Comparison of ENCODE assay signal across 9 mouse cellular contexts in the genomic region with DNA sequence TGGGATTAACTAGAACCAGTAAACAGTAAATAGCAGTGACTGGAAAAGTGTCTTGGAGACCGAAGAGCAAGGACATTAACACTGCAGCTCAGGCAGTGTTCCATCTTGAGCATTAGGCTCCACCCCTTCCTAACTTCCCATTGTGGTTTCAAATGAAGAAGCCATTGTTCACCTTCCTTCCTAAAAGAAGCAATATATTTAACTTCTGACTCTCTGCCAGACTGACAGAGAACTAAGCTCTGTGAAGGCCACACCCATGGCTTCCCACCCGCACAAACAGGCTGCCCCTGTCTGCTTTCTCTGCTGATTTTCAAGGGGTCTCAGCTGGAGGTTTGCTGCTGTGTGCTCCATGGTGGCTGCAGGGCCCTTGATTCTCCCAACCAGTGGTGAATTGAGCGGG.
DNase-seq lines count a peak whose midpoint lies in the region; ATAC-seq and TF ChIP-seq lines count a peak whose summit lies in the region.
"Had no signal": no experiment of that assay in that cellular context is flagged by ENCODE, and none has a peak within 500 bp of the region (broad histone marks: within the 10 kb centered on the region; RNA-seq: fewer than 3 reads in every experiment).

No protein-coding gene starts in this region.

- DNase-seq in forebrain, postnatal 0 days: no peak
- DNase-seq in ovary, postnatal 10 days (ENCODE audit: low spot score): no peak
- no peak for DNase-seq in embryo, embryonic 9.5 days (ENCODE audit: extremely low spot score)
- DNase-seq in adrenal gland, adult 18-20 months (ENCODE audit: low spot score in 2 of 2): no peak

- no peak overlapping the region; the same call in 1 of the 2 replicates for H3K27ac ChIP-seq in liver, embryonic 16.5 days (ENCODE audit: low read length)
- no peak overlapping the region for H3K27ac ChIP-seq in liver, embryonic 12.5 days
- H3K27ac ChIP-seq in forebrain, postnatal 0 days (ENCODE audit: low read depth, low read length): peak overlapping the region; percentile 57; the same call in 1 of the 2 replicates
- peak overlapping the region; percentile 76 for H3K27ac ChIP-seq in lung, embryonic 15.5 days
- 0 out of 2 replicates have a peak overlapping the region, but pooled peaks have one; percentile 2 for H3K27ac ChIP-seq in stomach, embryonic 15.5 days

- no peaks in the 10 kb centered on the region for H3K9me3 ChIP-seq in liver, embryonic 16.5 days (replicated peaks; ENCODE audit: control insufficient read depth, low read length)
- no peaks in the 10 kb centered on the region for H3K9me3 ChIP-seq in liver, embryonic 12.5 days (replicated peaks)
- H3K9me3 ChIP-seq in forebrain, postnatal 0 days (ENCODE audit: low read length): no peaks in the 10 kb centered on the region
- H3K9me3 ChIP-seq in lung, embryonic 15.5 days: no peaks in the 10 kb centered on the region
- H3K9me3 ChIP-seq in stomach, embryonic 15.5 days: no peaks in the 10 kb centered on the region

- no peaks in the 10 kb centered on the region for H3K4me1 ChIP-seq in liver, embryonic 16.5 days (ENCODE audit: control insufficient read depth, low read depth, low read length)
- H3K4me1 ChIP-seq in liver, embryonic 12.5 days: 0 out of 2 replicates have a peak, but pooled peaks cover 3% of the 10 kb centered on the region
- no peaks in the 10 kb centered on the region; the same call in 1 of the 2 replicates for H3K4me1 ChIP-seq in forebrain, postnatal 0 days (ENCODE audit: insufficient read depth)
- peaks cover 24% of the 10 kb centered on the region for H3K4me1 ChIP-seq in lung, embryonic 15.5 days
- no peaks in the 10 kb centered on the region for H3K4me1 ChIP-seq in stomach, embryonic 15.5 days

- no peaks in the 10 kb centered on the region for H3K36me3 ChIP-seq in liver, embryonic 16.5 days (ENCODE audit: control insufficient read depth, insufficient read depth)
- H3K36me3 ChIP-seq in liver, embryonic 12.5 days: no peaks in the 10 kb centered on the region
- no peaks in the 10 kb centered on the region for H3K36me3 ChIP-seq in forebrain, postnatal 0 days (ENCODE audit: insufficient read depth)
- no peaks in the 10 kb centered on the region for H3K36me3 ChIP-seq in lung, embryonic 15.5 days
- H3K36me3 ChIP-seq in stomach, embryonic 15.5 days: no peaks in the 10 kb centered on the region

- H3K9ac ChIP-seq in liver, embryonic 16.5 days (ENCODE audit: low read depth, low read length): no peak overlapping the region
- no peak overlapping the region for H3K9ac ChIP-seq in liver, embryonic 12.5 days
- no peak overlapping the region for H3K9ac ChIP-seq in forebrain, postnatal 0 days
- no peak overlapping the region for H3K9ac ChIP-seq in lung, embryonic 15.5 days
- H3K9ac ChIP-seq in stomach, embryonic 15.5 days: no peak overlapping the region

- TF ChIP-seq CTCF in forebrain, postnatal 0 days (IDR thresholded peaks at IDR 0.05; ENCODE audit: low read depth): no peak

- H3K4me2 ChIP-seq in liver, embryonic 16.5 days (ENCODE audit: low read depth, low read length): no peak overlapping the region
- no peak overlapping the region for H3K4me2 ChIP-seq in liver, embryonic 12.5 days
- H3K4me2 ChIP-seq in forebrain, postnatal 0 days (ENCODE audit: low read depth): no peak overlapping the region
- no peak overlapping the region for H3K4me2 ChIP-seq in lung, embryonic 15.5 days
- no peak overlapping the region for H3K4me2 ChIP-seq in stomach, embryonic 15.5 days

- ATAC-seq in liver, embryonic 16.5 days (ENCODE audit: low read depth): 0 out of 2 replicates have a peak, but pooled peaks have one; percentile 7
- ATAC-seq in liver, embryonic 12.5 days: no peak
- ATAC-seq in forebrain, postnatal 0 days: peak; percentile 24; the same call in 1 of the 2 replicates
- peak; percentile 11; the same call in 1 of the 2 replicates for ATAC-seq in lung, embryonic 15.5 days (ENCODE audit: borderline replicate concordance, extremely low read depth, low FRiP score, low TSS enrichment)
- no peak for ATAC-seq in stomach, embryonic 15.5 days (ENCODE audit: insufficient read depth, low FRiP score, low read depth)
- ATAC-seq: Patski had no signal

- no peaks in the 10 kb centered on the region for H3K27me3 ChIP-seq in liver, embryonic 16.5 days (ENCODE audit: control insufficient read depth, insufficient read depth, low read depth, low read length)
- H3K27me3 ChIP-seq in liver, embryonic 12.5 days (replicated peaks): no peaks in the 10 kb centered on the region
- H3K27me3 ChIP-seq in forebrain, postnatal 0 days (ENCODE audit: insufficient read depth, low read length): no peaks in the 10 kb centered on the region
- no peaks in the 10 kb centered on the region for H3K27me3 ChIP-seq in lung, embryonic 15.5 days
- no peaks in the 10 kb centered on the region for H3K27me3 ChIP-seq in stomach, embryonic 15.5 days (replicated peaks)

- no peak overlapping the region for H3K4me3 ChIP-seq in liver, embryonic 16.5 days (ENCODE audit: low read depth, low read length)
- H3K4me3 ChIP-seq in liver, embryonic 12.5 days: no peak overlapping the region
- no peak overlapping the region for H3K4me3 ChIP-seq in forebrain, postnatal 0 days (ENCODE audit: low read depth, low read length)
- no peak overlapping the region for H3K4me3 ChIP-seq in lung, embryonic 15.5 days
- H3K4me3 ChIP-seq in stomach, embryonic 15.5 days (replicated peaks): no peak overlapping the region

- 24% methylated on average over 3 of the region's 3 CpGs for WGBS in liver, embryonic 16.5 days (ENCODE audit: insufficient replicate concordance)
- WGBS in liver, embryonic 12.5 days (ENCODE audit: insufficient replicate concordance): 41% methylated on average over 3 of the region's 3 CpGs
- WGBS in forebrain, postnatal 0 days: 23% methylated on average over 3 of the region's 3 CpGs
- 39% methylated on average over 3 of the region's 3 CpGs for WGBS in lung, embryonic 15.5 days
- WGBS in stomach, embryonic 15.5 days: 38% methylated on average over 3 of the region's 3 CpGs

Comparison
In these comparisons a context has a peak if more than half of its experiments do, and no peak if none do; other contexts are left out.
1. ATAC-seq: peak in liver, embryonic 16.5 days (single experiment), forebrain, postnatal 0 days (single experiment) and lung, embryonic 15.5 days (single experiment); none in liver, embryonic 12.5 days (single experiment) and stomach, embryonic 15.5 days (single experiment).
2. H3K27ac ChIP-seq: peak in forebrain, postnatal 0 days (single experiment), lung, embryonic 15.5 days (single experiment) and stomach, embryonic 15.5 days (single experiment); none in liver, embryonic 16.5 days (single experiment) and liver, embryonic 12.5 days (single experiment).